Mouse (Mus musculus): ENCODE results near the gene Ckap5.

Gene Ckap5

DNA sequence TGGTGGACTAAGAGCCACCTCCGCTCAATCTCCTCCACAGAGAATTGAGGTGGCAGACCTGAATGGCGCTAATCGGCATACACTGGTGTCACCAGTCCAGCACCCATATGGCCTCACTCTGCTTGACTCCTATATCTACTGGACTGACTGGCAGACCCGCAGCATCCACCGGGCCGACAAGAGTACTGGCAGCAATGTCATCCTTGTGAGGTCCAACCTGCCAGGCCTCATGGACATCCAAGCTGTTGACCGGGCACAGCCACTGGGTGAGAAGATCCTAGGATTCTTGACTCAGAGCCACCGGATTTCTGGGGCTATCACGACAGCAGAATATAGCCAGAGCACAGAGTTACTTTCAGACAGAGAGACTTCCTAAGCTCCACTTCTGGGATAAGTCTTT, 32.6 kb upstream of the Ckap5 start:
- Histone ChIP-seq H3K27me3 (ENCODE audit: insufficient read depth, low read length) (no peaks in the 10 kb centered on the region), H3K36me3 (ENCODE audit: insufficient read depth, low read length) (peaks cover 65% of the 10 kb centered on the region), H3K4me3 (replicated peaks; ENCODE audit: low read length) (no peak overlapping the region), H3K9me3 (ENCODE audit: low read length) (no peaks in the 10 kb centered on the region), H3K4me1 (replicated peaks; ENCODE audit: low read depth, low read length) (peaks cover 15% of the 10 kb centered on the region)
- TF ChIP-seq NANOG (IDR thresholded peaks at IDR 0.05; ENCODE audit: borderline replicate concordance, low read length): no peak
- TF ChIP-seq CTCF (conservative IDR thresholded peaks at IDR 0.05; ENCODE audit: low read length): no peak
- no peak for TF ChIP-seq POU5F1 (IDR thresholded peaks at IDR 0.05; ENCODE audit: borderline replicate concordance, low read length)

DNA sequence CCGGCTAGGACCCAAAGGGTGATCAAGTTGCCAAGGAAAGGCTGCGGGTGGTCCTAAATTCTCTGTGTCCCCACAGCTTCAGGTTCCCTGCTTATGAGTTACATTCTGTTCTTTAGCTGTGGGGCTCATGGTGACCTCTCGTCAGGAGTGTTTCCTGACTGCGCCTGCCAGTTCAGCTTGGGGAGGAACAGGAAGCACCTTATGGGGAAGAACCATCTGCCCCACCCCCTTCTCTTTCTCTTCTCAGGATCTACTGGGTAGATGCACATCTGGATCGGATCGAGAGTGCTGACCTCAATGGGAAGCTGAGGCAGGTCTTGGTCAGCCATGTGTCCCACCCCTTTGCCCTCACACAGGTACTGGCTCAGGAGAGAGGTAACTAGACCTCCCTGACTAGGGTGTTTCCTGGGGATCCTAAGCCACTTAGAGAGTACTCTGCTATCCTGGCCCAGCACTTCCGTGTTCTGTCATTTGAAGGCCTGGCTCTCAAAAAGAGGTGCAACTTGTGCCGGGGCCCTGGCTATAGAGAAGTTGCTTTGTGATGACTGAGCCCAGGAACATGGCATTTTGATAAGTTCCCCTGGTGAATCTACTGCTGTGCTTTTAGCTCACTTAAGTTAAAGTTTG, 28.4 kb upstream of the Ckap5 start:
- Histone ChIP-seq H3K27me3 (ENCODE audit: insufficient read depth, low read length) (no peaks in the 10 kb centered on the region), H3K9me3 (ENCODE audit: low read length) (no peaks in the 10 kb centered on the region), H3K4me1 (replicated peaks; ENCODE audit: low read depth, low read length) (peaks cover 15% of the 10 kb centered on the region), H3K4me3 (replicated peaks; ENCODE audit: low read length) (no peak overlapping the region), H3K36me3 (ENCODE audit: insufficient read depth, low read length) (peaks cover 46% of the 10 kb centered on the region)
- no peak for TF ChIP-seq NANOG (IDR thresholded peaks at IDR 0.05; ENCODE audit: borderline replicate concordance, low read length)
- no peak for TF ChIP-seq CTCF (conservative IDR thresholded peaks at IDR 0.05; ENCODE audit: low read length)
- no peak for TF ChIP-seq POU5F1 (IDR thresholded peaks at IDR 0.05; ENCODE audit: borderline replicate concordance, low read length)

DNA sequence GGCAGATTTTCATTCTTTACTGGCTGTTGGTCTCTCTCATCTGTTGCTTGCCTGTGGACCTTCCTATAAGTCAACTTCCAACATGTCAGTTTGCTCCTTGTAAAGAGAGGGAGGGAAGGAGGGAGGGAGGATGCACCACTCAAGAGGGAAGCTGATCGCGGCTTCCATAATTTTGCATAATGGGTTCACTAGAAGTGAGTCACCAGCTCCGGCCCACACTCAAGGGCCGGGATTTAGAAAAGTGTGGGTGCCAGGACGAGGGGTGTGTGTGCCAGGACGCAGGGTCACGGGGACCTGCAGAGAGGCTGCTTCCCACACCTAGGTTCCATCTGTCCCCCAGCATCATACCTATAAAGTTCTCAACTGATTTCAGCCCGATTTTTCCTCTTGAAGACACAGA, 18.5 kb upstream of the Ckap5 start:
- TF ChIP-seq POU5F1 (IDR thresholded peaks at IDR 0.05; ENCODE audit: borderline replicate concordance, low read length) (no peak), CTCF (conservative IDR thresholded peaks at IDR 0.05; ENCODE audit: low read length) (no peak), NANOG (IDR thresholded peaks at IDR 0.05; ENCODE audit: borderline replicate concordance, low read length) (no peak)
- no peaks in the 10 kb centered on the region for H3K9me3 ChIP-seq (ENCODE audit: low read length)
- no peaks in the 10 kb centered on the region for H3K4me1 ChIP-seq (replicated peaks; ENCODE audit: low read depth, low read length)
- no peaks in the 10 kb centered on the region for H3K27me3 ChIP-seq (ENCODE audit: insufficient read depth, low read length)
- H3K36me3 ChIP-seq (ENCODE audit: insufficient read depth, low read length): peaks cover 16% of the 10 kb centered on the region
- H3K4me3 ChIP-seq (replicated peaks; ENCODE audit: low read length): no peak overlapping the region

DNA sequence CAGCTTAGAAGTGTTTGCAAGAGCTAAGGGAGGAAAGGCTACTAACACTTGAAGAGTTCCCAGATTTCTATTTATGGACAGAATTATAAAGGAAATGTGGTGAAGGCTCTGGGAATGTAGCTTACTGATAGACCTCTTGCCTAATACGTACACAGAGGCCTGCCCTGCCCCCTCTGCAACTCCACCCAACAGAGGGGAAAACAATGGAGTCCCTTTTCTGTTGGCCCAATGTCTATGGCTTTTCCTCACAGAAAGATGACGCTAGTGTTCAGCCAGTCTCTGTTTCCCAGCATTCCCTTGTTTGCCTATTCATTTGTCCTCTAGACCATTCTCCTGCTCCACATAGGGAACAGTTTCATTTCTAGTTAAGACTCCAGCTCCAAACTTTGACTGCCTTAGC, 9.4 kb upstream of the Ckap5 start:
- peaks cover under 1% of the 10 kb centered on the region; the same call in 1 of the 2 replicates for H3K36me3 ChIP-seq (ENCODE audit: insufficient read depth, low read length)
- no peaks in the 10 kb centered on the region for H3K9me3 ChIP-seq (ENCODE audit: low read length)
- H3K27me3 ChIP-seq (ENCODE audit: insufficient read depth, low read length): no peaks in the 10 kb centered on the region
- no peak overlapping the region for H3K4me3 ChIP-seq (replicated peaks; ENCODE audit: low read length)
- peaks cover 12% of the 10 kb centered on the region for H3K4me1 ChIP-seq (replicated peaks; ENCODE audit: low read depth, low read length)
- TF ChIP-seq NANOG (IDR thresholded peaks at IDR 0.05; ENCODE audit: borderline replicate concordance, low read length): no peak
- no peak for TF ChIP-seq POU5F1 (IDR thresholded peaks at IDR 0.05; ENCODE audit: borderline replicate concordance, low read length)
- no peak for TF ChIP-seq CTCF (conservative IDR thresholded peaks at IDR 0.05; ENCODE audit: low read length)

DNA sequence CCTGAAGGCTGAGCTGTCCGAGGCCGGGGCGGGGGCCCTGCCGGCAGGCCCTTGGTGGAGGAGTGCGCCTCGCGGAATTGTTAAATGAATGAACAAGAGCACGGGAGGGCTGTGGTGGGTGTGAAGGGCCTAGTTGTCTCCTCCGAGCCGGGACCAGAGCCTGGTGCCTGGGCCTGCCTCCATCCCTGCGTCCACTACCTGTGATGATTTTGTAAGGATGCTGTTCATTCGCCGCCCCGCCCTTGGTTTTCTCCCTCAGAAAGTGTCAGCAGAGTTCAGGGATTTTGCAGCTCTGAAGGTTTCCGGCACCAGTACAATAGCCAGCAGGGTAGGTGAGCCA, 555 bp downstream of the Ckap5 start:
- Histone ChIP-seq H3K4me3 (replicated peaks; ENCODE audit: low read length) (peak overlapping the region; percentile 95), H3K36me3 (ENCODE audit: insufficient read depth, low read length) (peaks cover 20% of the 10 kb centered on the region), H3K27me3 (ENCODE audit: insufficient read depth, low read length) (no peaks in the 10 kb centered on the region), H3K9me3 (ENCODE audit: low read length) (no peaks in the 10 kb centered on the region), H3K4me1 (replicated peaks; ENCODE audit: low read depth, low read length) (peaks cover 40% of the 10 kb centered on the region)
- no peak for TF ChIP-seq POU5F1 (IDR thresholded peaks at IDR 0.05; ENCODE audit: borderline replicate concordance, low read length)
- no peak for TF ChIP-seq CTCF (conservative IDR thresholded peaks at IDR 0.05; ENCODE audit: low read length)
- TF ChIP-seq NANOG (IDR thresholded peaks at IDR 0.05; ENCODE audit: borderline replicate concordance, low read length): no peak

DNA sequence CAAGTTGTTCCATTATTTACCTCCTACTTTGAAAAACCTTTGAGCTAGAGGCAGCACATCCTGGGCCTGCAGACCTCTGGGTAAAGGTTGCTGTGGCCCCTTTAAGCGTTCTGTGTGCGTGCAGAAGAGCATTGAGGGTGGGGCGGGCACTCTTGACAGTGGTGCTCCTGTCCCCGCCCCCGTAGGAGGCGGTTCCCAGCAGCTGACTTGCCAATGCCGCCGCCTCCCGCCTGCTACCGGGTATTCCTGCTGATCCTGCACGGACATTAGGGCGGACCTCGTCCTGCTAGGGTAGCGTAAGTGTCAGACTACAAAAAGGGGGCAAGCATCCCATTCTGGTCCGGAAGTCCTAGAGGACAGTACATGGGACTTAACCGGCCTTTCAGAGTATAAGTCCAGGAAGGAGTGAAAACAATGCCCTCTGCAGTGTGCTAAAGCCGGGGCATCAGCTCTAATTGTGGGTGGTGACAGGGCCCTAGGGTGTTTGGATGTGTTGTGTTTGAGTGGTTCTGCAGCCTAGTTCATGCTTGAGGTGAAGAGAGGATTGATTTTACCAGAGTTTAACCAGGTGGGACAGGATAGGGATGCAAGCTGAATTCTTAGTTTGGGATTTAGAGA, 11.1 kb downstream of the Ckap5 start:
- no peak for TF ChIP-seq CTCF (conservative IDR thresholded peaks at IDR 0.05; ENCODE audit: low read length)
- TF ChIP-seq NANOG (IDR thresholded peaks at IDR 0.05; ENCODE audit: borderline replicate concordance, low read length): no peak
- no peaks in the 10 kb centered on the region for H3K9me3 ChIP-seq (ENCODE audit: low read length)
- H3K4me3 ChIP-seq (replicated peaks; ENCODE audit: low read length): peak overlapping the region; percentile 70
- peaks cover 37% of the 10 kb centered on the region for H3K4me1 ChIP-seq (replicated peaks; ENCODE audit: low read depth, low read length)
- peaks cover 4% of the 10 kb centered on the region; the same call in 1 of the 2 replicates for H3K36me3 ChIP-seq (ENCODE audit: insufficient read depth, low read length)
- H3K27me3 ChIP-seq (ENCODE audit: insufficient read depth, low read length): no peaks in the 10 kb centered on the region

DNA sequence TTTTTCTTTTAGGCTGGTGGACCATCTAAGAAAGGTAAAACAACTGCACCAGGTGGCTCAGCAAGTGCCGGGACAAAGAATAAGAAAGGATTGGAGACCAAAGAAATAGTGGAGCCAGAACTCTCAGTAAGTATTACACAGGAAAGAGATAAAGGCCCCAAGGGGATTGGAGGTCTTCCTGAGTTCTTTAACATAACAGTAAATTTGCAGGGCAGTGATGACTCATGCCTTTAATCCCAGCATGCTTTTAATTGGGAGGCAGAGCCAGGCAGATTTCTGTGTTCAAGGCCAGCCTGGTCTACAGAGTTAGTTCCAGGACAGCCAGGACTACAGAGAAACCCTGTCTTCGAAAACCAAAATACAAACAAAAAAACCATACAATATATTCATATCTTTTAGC, 41.6 kb downstream of the Ckap5 start:
- H3K4me3 ChIP-seq (replicated peaks; ENCODE audit: low read length): no peak overlapping the region
- no peaks in the 10 kb centered on the region for H3K9me3 ChIP-seq (ENCODE audit: low read length)
- no peaks in the 10 kb centered on the region for H3K27me3 ChIP-seq (ENCODE audit: insufficient read depth, low read length)
- H3K4me1 ChIP-seq (replicated peaks; ENCODE audit: low read depth, low read length): peaks cover 18% of the 10 kb centered on the region
- peaks cover 92% of the 10 kb centered on the region for H3K36me3 ChIP-seq (ENCODE audit: insufficient read depth, low read length)
- peak; percentile 80 for TF ChIP-seq NANOG (IDR thresholded peaks at IDR 0.05; ENCODE audit: borderline replicate concordance, low read length)
- TF ChIP-seq CTCF (conservative IDR thresholded peaks at IDR 0.05; ENCODE audit: low read length): no peak

DNA sequence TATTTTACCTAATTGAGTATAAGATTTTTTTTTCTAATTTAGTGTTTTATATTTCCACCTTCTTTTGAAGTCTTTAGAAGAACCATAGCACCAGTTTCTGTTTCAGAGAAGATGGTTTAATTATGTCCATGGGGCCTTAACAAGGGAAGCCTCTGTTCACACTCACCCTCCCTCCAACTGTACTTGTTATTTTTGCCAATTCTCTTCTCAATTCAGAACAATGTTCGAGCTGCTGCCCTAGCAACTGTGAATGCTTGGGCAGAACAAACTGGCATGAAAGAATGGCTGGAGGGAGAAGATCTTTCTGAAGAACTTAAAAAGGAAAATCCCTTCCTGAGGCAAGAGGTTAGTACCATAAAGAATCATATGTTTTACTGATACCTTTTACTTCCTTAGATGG, 54.3 kb downstream of the Ckap5 start:
- Histone ChIP-seq H3K4me1 (replicated peaks; ENCODE audit: low read depth, low read length) (no peaks in the 10 kb centered on the region), H3K4me3 (replicated peaks; ENCODE audit: low read length) (no peak overlapping the region), H3K27me3 (ENCODE audit: insufficient read depth, low read length) (no peaks in the 10 kb centered on the region), H3K36me3 (ENCODE audit: insufficient read depth, low read length) (peaks cover 85% of the 10 kb centered on the region), H3K9me3 (ENCODE audit: low read length) (no peaks in the 10 kb centered on the region)
- TF ChIP-seq POU5F1 (IDR thresholded peaks at IDR 0.05; ENCODE audit: borderline replicate concordance, low read length) (no peak), NANOG (IDR thresholded peaks at IDR 0.05; ENCODE audit: borderline replicate concordance, low read length) (no peak), CTCF (conservative IDR thresholded peaks at IDR 0.05; ENCODE audit: low read length) (no peak)

DNA sequence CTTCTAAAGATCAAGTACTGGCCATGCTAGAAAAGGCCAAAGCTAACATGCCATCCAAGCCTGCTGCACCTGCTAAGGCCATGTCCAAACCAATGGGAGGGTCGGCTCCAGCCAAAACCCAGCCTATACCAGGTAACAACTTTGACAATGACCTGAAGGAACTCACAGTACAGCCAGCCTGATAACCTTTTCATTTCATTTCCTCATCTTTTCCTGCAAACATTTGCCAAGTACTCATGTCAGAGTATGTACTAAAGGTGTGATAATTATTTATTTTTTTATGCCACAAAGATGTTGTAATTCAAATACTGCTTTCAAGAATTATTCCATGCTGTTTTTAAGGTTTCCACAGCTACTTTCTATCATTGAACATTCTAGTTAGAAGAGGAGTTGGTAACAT, 59.7 kb downstream of the Ckap5 start:
- TF ChIP-seq POU5F1 (IDR thresholded peaks at IDR 0.05; ENCODE audit: borderline replicate concordance, low read length) (no peak), CTCF (conservative IDR thresholded peaks at IDR 0.05; ENCODE audit: low read length) (no peak), NANOG (IDR thresholded peaks at IDR 0.05; ENCODE audit: borderline replicate concordance, low read length) (no peak)
- Histone ChIP-seq H3K36me3 (ENCODE audit: insufficient read depth, low read length) (peaks cover 85% of the 10 kb centered on the region), H3K4me1 (replicated peaks; ENCODE audit: low read depth, low read length) (no peaks in the 10 kb centered on the region), H3K27me3 (ENCODE audit: insufficient read depth, low read length) (no peaks in the 10 kb centered on the region), H3K4me3 (replicated peaks; ENCODE audit: low read length) (no peak overlapping the region), H3K9me3 (ENCODE audit: low read length) (no peaks in the 10 kb centered on the region)

Data from E14TG2a.4 (cell line).